Mouse (Mus musculus) small intestine, adult 10 weeks (tissue): Measurements from ENCODE around the gene Taf5l. TPM values are rescaled to one million over a fixed set of nuclear protein-coding genes. Genes with fewer than 3 reads are reported as not detected.

ENCODE experiments used
- polyA plus RNA-seq: library from polyadenylated mRNA; stranded (reverse); fragments of 350-450 nt; fragmentation: Illumina TruSeq; extraction: RNeasy Lipid Tissue Mini Kit (QIAGEN cat#74804); gene quantifications from one replicate; pipeline ENCODE4 v1.2.3, GENCODE M21; 2014; ENCODE audit warnings: low replicate concordance

Gene Taf5l
- 5.0 TPM for polyA plus RNA-seq

DNA sequence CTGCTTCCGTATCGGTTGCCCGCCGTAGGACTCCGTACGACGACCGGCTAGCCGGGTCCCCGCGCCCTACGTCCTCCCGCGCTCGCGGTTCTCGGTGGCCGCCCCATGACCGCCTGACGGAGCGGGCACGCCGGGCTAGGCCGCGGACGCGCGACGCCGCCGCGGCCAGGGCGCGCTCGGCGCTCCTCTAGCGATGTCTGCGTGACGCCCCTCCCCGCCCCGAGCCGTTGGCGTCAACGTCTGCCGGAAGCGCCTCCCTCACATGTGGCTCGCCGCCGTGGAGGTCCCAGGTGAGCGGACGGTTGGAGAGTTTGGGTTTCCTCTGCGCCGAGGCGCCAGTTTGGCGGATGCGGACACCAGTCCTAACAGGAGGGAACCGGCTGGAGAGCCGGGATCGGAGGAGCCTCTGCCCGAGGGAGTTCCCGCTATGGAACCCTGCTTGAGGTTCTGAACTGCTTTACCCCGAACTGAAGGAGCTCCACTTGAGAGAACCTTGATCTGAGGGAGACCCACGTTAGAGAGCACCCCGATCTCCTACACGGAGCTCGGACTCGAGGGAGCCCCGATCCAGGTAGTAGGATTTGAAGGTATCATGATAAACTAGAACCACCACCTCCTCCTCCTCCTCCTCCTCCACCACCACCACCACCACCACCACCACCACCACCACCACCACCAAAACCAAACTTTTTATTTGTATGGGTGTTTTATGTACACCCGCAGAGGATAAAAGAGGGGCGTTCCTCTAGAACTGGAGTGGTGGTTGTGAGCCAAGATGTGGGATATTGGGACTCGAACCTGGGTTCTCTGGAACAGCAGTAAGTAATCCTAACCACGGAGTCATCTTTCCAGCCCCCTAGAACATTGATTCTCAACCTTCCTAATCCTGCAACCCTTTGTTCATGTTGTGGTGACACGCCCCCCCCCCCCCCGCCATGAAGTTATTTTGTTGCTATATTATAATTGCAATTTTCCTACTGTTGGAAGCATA, at the start of gene Taf5l, which contains the start of gene Urb2:
Gene Taf5l (minus strand): TSS at position 161 of the 991 bp plus-strand sequence.
Gene Urb2 (plus strand): TSS at position 272 of the 991 bp plus-strand sequence.

DNA sequence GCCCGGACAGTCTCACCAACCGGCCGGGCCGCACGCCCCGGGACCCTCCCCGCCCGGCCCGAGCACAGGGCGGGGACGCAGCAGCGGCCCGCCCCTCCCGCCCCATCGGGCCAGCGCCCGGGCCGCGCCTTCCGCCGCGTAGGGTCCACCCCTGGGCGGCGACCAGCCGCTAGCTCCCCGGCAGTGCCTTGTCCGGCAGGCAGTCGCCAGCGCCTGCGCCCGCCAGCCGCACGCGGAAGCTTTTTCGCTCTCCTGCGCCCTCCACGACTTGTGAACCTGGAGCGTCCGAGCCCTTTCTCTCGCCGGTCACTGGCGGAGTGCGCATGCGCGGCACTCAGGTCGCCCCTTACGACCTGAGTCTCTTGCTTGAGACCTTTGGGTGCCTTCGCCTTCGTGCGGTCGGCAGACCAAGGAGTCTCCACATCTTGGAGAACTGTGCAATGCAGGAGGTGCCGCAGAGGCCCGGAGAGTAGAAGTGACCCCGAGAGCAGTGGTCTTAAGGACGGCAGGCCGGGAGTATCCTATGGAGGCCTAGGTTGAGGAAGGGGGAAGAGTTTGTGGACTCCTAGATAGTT, 38.3 kb downstream of the Taf5l start, which contains the start of gene Abcb10:
Gene Abcb10 (minus strand): TSS at position 297 of the 575 bp plus-strand sequence.

GRCm38 (mm10) chr8:123948942-123949685, 72.1 kb downstream of the Taf5l start, which contains the start of gene Nup133:
Gene Nup133, minus strand, starts transcription at chr8:123949265.

Other genes with a start within 250 kb of the Taf5l start
- 26.7 TPM for gene Rab4a, start 215.4 kb downstream of the Taf5l start, polyA plus RNA-seq
- 0.63 TPM for gene Ccsap, start 161.2 kb downstream of the Taf5l start, polyA plus RNA-seq
- gene Acta1, start 126.6 kb downstream of the Taf5l start, polyA plus RNA-seq: not detected
- 2.9 TPM for gene Nup133, start 72.1 kb downstream of the Taf5l start, polyA plus RNA-seq
- gene Abcb10, start 38.3 kb downstream of the Taf5l start, polyA plus RNA-seq: 20.4 TPM
- gene Urb2, start 111 bp upstream of the Taf5l start, polyA plus RNA-seq: 2.4 TPM
- gene Galnt2, start 210.0 kb upstream of the Taf5l start, polyA plus RNA-seq: 10.5 TPM